Mouse (Mus musculus): ENCODE results near the gene Tmco1.

- TF ChIP-seq CTCF (IDR thresholded peaks at IDR 0.05; ENCODE audit: control insufficient read depth, insufficient read depth, insufficient replicate concordance, low read depth, low read length) (no peak), POLR2A (IDR thresholded peaks at IDR 0.05; ENCODE audit: control insufficient read depth, low read depth, low read length) (no peak)
Observed at GRCm38 (mm10) chr1:167380223-167380622, 72.0 kb downstream of the Tmco1 start.
